Mouse (Mus musculus) urinary bladder, postnatal 14 days (tissue): Measurements from ENCODE around the gene Gm10277.
"Not testable (repeated sequence)": the region's sequence is repeated elsewhere in the genome, so short reads cannot be mapped to it uniquely, and the experiment has no call there.

Experiments used
- DNase-seq: peaks from one replicate; pipeline ENCODE4 v3.0.0; 2021; ENCODE audit warnings: low spot score

Gene Gm10277

DNA sequence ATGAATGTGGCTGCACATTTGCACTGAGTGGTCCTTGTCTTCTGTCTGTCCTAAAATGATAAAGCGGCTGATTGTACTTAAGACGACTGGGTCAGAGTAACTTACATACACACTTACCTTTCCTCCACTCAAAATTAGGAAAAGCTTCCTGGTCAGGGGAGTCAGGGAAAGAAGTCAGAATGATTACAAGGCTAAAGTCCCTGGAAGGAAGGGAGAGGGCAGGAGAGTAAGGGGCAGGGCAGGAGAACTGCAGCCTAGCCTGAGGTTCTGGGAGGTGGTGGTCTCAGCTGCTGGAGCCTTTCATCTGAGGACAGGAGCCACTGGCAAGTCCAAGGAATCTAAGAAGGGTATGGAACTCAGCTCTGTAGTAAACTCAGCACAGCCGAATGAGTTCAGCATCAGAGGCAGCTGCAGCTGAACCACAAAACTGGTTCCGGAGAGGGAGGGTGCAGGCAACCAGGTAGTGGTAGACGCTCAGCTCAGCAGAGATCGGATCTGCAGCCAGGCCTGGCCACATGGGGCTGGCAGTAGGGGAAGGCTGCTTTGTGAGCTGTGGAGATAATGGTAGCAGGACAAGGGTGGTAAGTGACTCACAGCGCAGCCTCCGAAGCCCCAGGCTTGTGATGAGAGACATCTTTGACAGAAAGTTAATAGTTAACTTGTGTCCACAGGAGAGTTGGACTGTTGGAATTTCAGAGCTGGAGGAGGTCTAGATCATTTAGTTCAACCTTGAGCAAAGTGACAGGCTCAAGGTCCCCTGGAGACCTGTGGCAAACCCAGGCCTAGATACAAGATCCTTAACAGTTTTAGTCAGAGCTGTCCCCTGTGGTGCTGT lies 15.5 kb downstream of the Gm10277 start:
- no peak for DNase-seq

DNA sequence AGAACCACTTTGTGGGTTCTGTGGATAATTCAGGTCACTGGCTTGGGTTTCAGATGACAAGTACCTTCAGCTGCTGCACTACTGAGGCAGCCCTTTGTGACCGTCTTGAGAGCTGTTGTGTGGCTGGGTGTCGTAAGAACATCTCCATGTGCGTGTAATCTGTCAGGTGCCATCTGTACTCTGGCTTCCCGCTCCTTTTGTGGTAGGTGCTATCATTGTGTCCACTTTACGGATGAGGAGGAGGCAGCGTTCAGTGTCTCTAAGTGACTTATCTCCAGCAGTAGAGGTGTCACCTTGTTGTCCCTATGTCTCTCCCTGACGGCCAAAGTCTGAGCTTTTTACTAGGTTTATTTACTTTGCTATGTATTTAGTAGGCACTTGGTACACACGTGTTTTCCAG lies 17.2 kb downstream of the Gm10277 start:
- no peak for DNase-seq

DNA sequence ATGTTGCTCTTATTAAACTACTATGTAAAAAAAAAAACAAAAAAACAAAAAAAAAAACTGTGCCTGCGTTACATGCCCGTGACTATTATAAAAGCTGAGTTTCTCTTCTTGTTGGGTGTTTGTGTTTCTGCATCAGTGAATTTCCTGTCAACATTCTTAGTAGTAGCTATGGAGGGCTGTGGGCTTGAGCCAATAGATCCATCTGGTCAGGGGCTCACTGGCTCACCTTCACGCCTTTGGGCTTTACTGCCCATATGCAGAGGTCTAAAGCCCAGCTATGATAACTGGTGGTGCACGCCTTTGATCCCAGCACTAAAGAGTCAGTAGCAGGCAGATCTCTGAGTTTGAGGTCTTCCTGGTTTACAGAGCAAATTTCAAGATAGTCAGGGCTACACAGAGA lies 18.1 kb downstream of the Gm10277 start:
- DNase-seq, result no peak

DNA sequence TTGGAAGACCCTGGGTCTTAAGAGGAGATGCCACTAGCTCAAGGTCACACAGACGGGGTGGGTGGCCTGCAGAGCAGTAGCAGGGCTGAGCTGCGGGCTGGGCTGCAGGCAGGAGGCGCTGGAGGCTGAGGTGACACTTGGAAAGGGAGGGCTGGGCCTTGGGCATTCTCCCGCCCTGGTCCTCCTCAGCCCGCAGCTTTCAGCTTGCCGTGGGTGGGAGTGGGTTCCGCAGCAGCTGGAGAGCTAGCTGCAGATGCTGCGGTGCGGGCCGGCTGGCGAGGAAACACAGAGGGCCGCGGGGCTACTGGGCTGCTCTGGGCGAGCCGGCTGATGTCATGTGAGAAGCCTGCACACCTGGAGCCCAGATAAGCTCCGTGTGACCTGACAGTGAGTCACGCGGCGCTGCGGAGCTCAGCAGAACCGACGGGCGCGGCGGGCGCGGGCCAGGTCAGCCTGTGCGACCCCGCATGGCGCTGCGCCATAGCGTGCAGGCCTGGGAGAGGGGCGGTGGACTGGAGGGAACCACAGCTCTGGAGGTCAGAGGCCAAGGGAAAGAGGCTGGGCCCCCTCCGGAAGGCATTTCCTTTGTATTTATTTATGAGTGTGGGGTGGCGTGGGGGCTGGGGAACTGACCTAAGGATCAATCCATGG lies 21.1 kb downstream of the Gm10277 start:
- peak; percentile 62 for DNase-seq

DNA sequence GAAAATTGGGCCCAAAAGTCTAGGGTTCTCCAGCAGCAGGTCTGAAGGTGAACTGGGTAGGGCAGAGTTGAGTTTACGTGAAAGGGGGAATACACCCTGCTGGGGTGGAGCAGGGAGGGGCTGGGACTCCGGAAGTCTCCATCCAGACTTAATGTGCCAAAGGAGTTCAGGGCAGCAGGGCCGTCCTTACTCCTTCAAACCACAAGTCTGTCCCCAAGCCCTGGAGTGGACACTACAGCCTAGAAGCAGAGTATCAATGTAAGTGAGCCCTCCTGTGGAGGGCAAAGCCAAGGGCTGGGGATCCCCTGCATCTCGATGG lies 22.1 kb downstream of the Gm10277 start:
- peak; percentile 24 for DNase-seq

DNA sequence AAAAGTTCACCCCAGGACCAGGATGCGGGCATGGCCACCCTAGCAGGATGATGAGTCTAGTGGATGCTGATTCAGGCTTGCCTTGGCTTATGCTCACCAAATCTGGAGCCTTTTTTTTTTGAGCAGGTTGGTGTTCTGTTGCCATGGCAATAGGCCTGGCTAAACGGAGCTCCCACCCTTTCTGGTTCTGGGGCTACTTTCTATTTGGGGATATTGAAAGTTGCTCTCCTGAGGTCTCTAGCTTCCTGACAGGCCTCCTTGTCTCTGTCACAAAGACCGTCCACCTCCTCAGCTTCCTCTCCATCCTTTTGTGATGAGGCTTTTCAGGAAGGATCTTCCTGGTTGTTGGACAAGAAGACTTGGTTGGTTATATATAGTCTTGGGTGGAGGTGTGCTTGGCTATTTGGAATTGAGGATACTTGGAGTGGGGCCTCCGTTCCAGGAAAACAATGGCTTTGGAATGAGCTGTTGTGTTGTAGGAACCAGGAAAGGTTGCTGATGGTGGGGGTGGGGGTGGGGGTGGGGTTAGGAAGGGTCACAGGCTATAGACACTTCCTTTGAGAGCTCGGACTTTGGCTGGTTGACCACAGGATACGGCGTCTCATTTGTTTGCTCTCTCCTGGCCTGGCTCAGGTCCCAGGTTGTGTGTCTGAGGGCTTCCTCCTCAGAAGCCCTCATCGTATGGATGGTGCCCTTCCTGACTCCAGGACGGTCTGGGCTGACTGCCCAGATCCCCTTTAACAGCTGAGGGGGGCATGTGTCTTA lies 22.7 kb downstream of the Gm10277 start:
- no peak for DNase-seq

DNA sequence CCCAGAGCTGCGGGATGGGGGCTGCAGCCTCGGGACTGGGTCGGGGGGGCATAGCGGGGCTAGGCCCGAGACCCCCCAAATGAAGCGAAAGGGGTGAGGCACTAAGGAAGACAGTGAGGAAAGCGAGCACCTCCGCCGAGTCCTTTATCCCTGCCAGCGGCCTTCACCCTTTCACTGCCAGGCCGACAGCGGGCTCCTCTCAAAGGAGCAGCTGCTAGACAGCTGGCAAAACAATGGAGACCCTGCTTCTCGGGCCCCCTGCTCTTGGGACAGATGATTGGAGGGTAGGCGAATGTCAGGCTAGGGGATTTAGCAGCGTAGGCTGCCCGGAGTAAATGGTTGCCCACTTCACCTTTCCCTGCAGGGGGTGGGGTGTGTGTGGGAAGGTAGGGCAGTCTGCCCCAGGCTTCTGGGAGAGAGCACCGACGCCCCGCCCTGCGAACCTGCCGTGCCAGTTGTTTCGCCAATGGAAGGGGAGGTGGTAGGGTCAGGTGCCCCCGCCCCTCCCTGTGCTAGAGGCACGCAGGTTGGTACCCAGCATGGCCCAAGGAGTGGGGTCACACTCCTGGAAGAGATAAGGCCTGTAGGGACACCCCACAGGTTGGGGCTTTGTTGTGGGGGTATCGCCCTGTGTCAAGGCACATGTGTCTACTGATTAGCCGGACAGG lies 23.7 kb downstream of the Gm10277 start:
- peak; percentile 75 for DNase-seq

DNA sequence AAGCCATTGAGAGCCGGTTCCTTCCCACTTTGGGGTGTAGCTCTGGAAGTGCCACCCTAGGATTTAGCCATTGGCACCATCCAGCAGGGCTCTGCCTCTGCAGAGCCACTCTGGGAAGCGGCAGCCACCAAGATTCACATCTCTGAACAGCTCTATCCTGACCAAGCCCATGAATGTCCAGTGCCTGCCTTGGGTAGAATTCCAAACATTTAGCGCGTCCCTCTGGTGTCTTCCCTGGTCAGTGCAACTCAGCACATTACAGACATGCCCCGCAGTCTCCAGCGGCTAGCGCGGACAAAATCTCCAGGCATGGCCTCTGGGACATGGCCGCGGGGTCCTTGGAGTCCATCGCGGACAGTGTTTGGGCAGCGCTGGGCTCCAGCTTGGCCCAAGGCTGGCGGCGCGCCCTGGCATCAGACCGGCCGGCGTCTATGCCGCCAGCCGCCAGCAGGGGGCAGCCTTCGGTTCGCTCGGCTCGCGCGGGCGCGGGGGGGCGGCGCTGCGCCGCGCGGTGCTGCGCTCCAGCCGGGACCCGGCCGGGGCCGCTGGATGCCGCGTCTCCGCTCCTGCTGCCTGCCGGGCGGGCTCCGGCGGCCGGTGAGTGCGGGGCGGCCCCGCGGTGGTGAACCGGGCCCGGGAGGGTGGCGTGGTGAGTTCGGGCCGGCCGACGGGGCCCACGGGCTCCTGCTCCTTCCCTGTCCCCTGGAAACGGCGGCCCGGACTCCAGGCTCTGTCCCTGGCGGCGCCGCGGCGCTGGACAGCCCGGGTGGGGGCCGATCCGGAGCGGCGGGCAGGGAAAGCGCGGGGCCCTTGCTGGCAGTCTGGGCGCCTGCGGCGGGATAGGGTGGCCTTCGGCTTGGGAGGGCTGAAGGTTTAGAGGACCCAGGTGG lies 24.5 kb downstream of the Gm10277 start, which contains the start of gene Myo18a:
TSS of gene Myo18a (plus strand) at position 464 of the 890 bp plus-strand sequence.
- peak; percentile 85 for DNase-seq

DNA sequence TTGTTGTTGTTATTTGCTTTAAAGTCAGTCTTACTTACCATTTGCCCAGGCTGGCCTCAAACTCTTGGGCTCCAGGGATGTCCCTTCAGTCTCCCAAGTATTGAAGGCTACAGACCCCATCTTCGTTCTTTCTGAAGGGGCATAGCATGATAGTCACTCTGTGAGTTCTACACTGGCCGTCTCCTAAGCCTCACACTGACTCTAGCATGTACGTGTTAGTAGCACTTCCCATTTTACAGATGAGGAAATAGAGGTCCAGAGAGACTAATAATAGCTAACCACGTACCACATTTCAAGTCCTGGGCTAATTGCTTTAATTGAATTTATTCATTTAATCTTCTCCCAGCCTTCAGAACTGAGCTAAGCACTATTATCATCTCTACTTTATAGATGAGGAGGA lies 27.5 kb downstream of the Gm10277 start:
- no peak for DNase-seq

DNA sequence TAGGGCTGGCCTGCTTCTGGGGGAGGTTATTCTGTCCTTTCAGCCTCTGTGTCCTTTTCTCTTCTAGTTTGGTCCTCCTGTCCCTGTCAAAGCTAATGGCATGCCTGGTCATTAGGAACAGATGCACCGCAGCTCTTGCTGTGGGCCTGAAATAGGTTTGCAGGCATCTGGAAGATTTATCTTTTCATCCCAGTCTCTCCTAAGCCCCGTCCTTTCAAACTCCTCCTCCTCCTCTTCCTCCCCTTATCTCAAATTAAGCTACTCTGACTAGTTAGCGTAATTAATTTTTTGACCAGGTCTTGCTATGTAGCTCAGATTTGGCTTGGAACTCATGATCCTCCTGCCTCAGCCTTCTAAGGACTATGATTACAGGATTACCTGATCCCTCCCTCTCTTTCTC lies 34.1 kb downstream of the Gm10277 start:
- no peak for DNase-seq

DNA sequence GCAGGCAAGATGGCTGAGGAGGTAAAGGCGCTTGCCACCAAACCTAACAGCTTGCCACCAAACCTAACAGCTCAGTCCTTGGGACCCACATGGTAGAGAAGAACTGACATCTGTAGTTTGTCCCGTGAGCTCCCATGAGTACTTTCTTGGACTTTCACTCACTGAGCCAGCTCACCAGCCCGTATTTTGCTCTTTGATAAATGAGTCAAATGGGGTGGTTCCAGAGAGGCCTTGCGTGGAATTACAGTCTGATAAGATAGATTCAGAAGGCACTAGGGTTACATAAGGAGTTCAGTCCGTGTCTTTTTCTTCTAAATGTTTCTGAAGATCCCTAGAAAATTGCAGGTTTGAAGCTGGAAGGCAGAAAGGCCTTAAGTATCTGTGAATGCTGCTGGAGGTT lies 35.0 kb downstream of the Gm10277 start:
- DNase-seq, result no peak

DNA sequence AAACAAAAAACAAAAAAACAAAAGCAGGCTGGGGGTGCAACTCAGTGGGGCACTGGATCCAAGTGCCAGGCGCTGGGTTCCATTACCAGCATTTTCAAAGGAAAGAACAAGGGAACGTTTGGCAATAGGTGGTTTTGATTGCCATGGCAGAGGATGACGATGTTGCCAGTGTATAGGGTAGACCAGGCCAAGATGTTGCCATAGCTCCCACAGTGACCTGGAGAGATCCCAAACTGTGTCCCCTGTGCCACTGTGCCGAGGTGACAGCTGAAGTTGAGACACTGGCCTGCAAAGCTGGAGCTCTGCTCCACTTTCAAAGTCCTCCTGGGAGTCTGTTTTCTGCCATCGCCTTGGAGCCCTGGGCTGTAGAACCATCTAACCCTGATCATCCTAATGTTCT lies 38.6 kb downstream of the Gm10277 start:
- no peak for DNase-seq

DNA sequence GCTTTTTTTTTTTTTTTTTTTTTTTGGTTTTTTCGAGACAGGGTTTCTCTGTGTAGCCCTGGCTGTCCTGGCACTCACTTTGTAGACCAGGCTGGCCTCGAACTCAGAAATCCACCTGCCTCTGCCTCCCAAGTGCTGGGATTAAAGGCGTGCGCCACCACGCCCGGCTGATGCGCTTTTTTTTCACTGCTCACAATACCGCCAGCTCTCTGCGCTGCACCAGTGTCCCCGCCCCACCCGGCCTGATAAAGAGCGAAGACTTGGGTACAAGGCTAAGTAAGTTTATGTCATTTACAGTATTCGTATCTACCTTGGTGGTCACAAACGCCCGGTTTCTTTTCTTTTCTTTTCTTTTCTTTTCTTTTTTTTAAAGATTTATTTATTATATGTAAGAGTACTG lies 40.4 kb downstream of the Gm10277 start:
- DNase-seq, result not testable (repeated sequence)

DNA sequence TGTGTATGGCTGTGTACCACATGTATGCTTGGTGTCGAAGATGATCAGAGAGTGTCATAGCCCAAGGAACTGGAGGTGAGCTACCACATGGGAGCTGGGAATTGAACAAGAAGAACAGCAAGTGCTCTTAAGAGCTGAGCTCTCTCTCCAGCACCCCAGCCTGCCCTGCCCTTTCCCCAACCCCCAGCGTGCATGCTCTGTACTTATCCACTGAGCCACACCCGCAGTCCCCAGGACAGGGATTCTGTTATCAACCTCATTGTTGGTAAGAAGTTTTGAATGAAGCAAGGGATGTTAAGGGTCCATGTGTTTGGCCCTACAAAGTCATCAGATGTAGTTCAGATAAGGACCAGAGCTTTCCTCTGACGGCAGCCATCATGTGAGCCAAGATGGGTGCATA lies 40.9 kb downstream of the Gm10277 start:
- DNase-seq, result no peak

DNA sequence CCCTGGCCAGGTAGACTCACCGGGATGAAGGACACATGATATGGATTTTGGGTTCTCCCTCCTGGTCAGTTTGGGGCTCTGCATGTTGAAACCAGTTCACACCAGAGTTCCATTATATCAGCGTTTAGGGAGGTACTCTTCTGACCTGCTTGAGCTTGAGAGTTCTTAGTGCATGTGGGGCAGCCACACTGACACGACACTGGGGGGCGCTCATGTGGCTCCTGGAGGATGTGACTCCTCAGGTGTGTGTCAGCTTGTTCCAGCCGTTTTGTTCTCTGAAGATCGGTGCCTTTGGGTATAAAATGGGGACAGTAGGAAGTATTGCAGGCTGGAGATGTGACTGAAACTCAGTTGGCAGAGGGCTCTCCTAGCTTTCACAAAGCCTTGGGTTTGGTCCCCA lies 43.6 kb downstream of the Gm10277 start:
- peak; percentile 35 for DNase-seq

DNA sequence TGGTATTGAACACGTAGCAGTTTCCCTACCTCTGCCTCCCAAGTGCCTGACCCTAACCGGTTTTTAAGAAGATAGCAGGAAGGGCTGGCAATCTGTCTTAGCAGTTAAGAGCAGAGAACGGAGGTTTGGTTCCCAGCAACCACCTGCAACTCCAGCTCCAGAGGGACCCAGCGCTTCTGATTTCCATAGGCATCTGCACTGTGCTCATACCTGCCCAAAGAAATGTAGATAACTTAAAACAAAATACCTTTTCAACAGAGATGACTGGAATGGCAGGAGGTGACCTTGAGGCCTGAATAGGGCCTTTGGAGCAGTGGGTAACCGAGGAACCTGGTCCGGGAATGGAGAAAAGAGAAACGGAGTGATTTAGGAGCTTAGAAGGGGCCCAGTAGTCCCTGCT lies 49.0 kb downstream of the Gm10277 start:
- DNase-seq, result no peak

DNA sequence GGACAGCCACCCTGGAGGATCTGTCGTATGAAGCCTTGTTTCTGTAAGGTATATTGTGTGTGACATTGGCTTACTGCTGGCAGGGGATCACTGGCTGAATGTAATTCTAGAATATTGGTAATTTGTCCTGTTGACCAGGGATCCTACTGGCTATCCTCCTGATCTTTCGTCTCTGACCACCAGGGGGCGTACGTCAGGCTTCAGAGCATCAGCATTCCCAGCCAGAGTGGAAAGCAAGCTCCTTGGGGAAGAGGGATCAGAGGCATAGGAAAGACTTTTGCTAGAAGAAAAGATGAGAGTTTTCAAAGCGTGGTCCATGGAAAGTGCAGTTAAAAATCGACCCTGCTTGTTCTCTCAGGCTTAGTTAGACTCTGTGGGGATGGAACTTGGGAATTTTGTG lies 50.3 kb downstream of the Gm10277 start:
- DNase-seq, result peak; percentile 89
